Mouse (Mus musculus) neural tube, embryonic 13.5 days (tissue): ENCODE results near the gene Slc25a35. TPM values are rescaled to one million over a fixed set of nuclear protein-coding genes. Genes with fewer than 3 reads are reported as not detected.
"Not testable (repeated sequence)": the region's sequence is repeated elsewhere in the genome, so short reads cannot be mapped to it uniquely, and the experiment has no call there.

Experiments used
- ATAC-seq: fragments of 200-750 bp; cut with Nextera tagmentation; 2 replicates; pipeline ENCODE4 v1.8.0; 2017; ENCODE audit warnings: low read depth, mild to moderate bottlenecking, moderate TSS enrichment, moderate library complexity
- H3K27ac ChIP-seq: fragments of 300-500 bp; sonication (generic); replicated peaks from 2 replicates; pipeline ENCODE4 v1.5.1; 2015; ENCODE audit warnings: moderate library complexity, mild to moderate bottlenecking, inconsistent platforms
- H3K27me3 ChIP-seq: fragments of 300-500 bp; sonication (generic); 2 replicates; pipeline ENCODE4 v1.6.1; 2015; ENCODE audit warnings: mild to moderate bottlenecking, inconsistent platforms
- H3K36me3 ChIP-seq: fragments of 300-500 bp; sonication (generic); 2 replicates; pipeline ENCODE4 v1.6.1; 2015; ENCODE audit warnings: mild to moderate bottlenecking, inconsistent platforms
- H3K4me1 ChIP-seq: fragments of 300-500 bp; sonication (generic); replicated peaks from 2 replicates; pipeline ENCODE4 v1.6.1; 2015; ENCODE audit warnings: inconsistent platforms
- H3K4me2 ChIP-seq: fragments of 300-500 bp; sonication (generic); 2 replicates; pipeline ENCODE4 v1.6.1; 2015; ENCODE audit warnings: inconsistent platforms, mild to moderate bottlenecking, moderate library complexity
- H3K4me3 ChIP-seq: fragments of 300-500 bp; sonication (generic); 2 replicates; pipeline ENCODE4 v1.5.1; 2015; ENCODE audit warnings: mild to moderate bottlenecking, inconsistent platforms
- H3K9ac ChIP-seq: fragments of 300-500 bp; sonication (generic); 2 replicates; pipeline ENCODE4 v1.6.1; 2015; ENCODE audit warnings: moderate library complexity, mild to moderate bottlenecking, inconsistent platforms
- H3K9me3 ChIP-seq: fragments of 300-500 bp; sonication (generic); 2 replicates; pipeline ENCODE4 v1.6.1; 2016; ENCODE audit warnings: inconsistent platforms
- WGBS: fragments of 180-500 bp; shearing (Covaris S2); methylation state at CpG from one replicate; pipeline ENCODE4 v1.1.7; 2015; 5-methylcytosine and 5-hydroxymethylcytosine counted together
- microRNA-seq: library from miRNA; unstranded; fragments of <30 nt; microRNA quantifications from one replicate; pipeline ENCODE4, GENCODE M21; 2016
- polyA plus RNA-seq: library from polyadenylated mRNA; unstranded; fragments of >200 nt; fragmentation: Nextera tagmentation; extraction: Ambion mirVana; gene quantifications from 2 replicates; pipeline ENCODE4 v1.2.1, GENCODE M21; 2015

Slc25a35 gene
- polyA plus RNA-seq, 1 experiment from 2014 or later, result 2.0 TPM

DNA sequence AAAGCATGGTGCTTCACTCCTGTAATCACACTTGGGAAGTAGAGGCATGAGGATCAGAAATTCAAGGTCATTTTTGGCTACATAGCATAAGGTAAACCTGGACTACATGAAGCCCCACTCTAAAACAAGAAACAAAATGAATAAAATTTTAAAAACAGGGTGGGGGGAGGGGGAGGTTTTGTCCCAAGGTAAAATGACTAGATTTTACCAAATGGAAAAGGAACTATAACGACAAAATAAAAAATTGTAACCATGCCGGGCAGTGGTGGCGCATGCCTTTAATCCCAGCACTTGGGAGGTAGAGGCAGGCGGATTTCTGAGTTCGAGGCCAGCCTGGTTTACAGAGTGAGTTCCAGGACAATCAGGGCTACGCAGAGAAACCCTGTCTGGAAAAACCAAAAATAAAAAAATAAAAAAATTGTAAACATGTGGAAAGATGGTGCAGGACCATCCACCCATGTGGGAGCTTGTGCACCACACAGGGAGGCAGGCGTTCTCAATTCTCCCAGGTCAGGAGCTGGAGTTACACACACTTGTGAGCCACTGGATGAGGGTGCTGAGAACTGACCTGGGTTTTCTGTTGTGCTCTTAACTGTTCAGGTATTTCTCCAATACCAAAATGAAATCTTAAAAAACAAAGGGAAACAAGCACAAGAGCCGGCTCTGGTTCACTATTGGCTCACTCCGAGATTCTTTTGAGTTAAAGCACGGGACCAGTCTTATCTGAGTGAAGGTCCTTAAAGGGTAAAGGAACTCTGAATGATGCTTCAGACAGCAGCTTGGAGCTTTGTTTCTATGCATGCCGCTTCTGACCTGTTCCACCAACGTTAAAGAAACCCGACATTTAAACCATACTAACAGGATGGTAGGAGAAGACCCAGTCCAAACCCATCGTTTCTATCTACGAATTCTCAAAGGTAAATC lies 42.7 kb downstream of the Slc25a35 start:
- Histone ChIP-seq H3K36me3 (no peaks in the 10 kb centered on the region), H3K4me1 (peaks cover 28% of the 10 kb centered on the region), H3K27me3 (no peaks in the 10 kb centered on the region), H3K27ac (no peak overlapping the region; the same call in 1 of the 2 replicates), H3K9me3 (no peaks in the 10 kb centered on the region), H3K9ac (no peak overlapping the region), H3K4me3 (no peak overlapping the region), H3K4me2 (peak overlapping the region; percentile 86)
- ATAC-seq, result no peak
- 91% methylated on average over 15 of the region's 15 CpGs for WGBS

DNA sequence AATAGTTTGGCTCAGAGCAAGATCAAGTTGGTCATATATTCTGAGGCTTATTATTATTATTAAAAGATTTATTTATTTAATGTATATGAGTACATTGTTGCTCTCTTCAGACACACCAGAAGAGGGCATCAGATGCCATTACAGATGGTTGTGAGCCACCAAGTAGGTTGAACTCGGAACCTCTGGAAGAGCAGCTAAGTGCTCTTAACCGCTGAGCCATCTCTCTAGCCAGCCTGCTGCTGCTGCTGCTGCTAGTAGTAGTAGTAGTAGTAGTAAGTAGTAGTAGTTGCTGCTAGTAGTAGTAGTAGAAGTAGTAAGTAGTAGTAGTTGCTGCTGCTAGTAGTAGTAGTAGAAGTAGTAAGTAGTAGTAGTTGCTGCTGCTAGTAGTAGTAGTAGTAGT lies 43.5 kb downstream of the Slc25a35 start:
- Histone ChIP-seq H3K27ac (peak overlapping the region; percentile 92), H3K4me1 (peaks cover 29% of the 10 kb centered on the region), H3K4me2 (peak overlapping the region; percentile 86), H3K4me3 (peak overlapping the region; percentile 54), H3K9ac (peak overlapping the region; percentile 84)
- H3K27me3 ChIP-seq, ATAC-seq, H3K36me3 ChIP-seq, H3K9me3 ChIP-seq: not testable (repeated sequence)
- WGBS, result 75% methylated on average over 2 of the region's 2 CpGs

GRCm38 (mm10) chr11:69012071-69012601 lies 44.2 kb downstream of the Slc25a35 start:
- Histone ChIP-seq H3K4me1 (peaks cover 34% of the 10 kb centered on the region), H3K9me3 (no peaks in the 10 kb centered on the region), H3K9ac (peak overlapping the region; percentile 84), H3K4me2 (peak overlapping the region; percentile 86), H3K36me3 (no peaks in the 10 kb centered on the region), H3K27ac (peak overlapping the region; percentile 92), H3K27me3 (no peaks in the 10 kb centered on the region), H3K4me3 (peak overlapping the region; percentile 54)
- 2% methylated on average over 18 of the region's 18 CpGs for WGBS
- peak; percentile 59 for ATAC-seq

DNA sequence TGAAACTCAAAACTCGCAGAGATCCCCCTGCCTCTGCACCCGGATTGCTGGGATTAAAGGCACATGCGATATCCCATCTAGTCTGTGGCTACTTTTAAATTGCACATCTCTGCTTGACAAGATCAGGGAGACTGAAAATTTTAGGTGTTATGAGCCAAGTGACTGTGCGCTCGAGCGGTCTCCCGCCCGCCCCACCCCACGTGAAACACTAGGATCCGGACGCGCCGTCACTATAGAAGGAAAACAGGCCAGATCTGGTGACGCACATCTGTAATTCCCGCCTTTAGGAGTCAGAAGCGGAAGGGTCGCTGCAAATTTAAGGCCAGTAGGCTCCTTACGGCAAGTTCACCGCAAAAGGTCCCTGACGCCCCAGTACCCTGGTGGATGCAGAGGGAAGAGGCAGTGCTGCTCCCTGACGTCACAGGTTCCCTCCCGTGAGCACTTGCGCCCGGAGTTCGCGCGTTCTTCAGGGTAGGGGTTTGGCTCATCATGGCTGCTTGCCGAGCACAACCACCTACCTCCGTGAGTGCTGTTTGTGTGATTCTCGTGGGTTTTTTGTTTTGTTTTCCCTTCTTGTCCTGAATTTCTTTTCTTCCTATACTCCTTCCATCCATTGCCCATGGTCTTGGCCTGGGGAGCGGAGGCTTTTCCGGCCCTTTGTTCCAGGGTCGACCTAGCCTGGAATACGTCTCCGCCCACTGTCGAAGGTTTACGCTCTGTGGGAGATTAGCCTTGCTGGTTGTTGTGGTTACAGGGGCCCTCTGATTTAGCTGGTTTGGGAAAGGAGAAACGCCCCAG lies 47.9 kb downstream of the Slc25a35 start, which contains the start of gene Ctc1:
Gene Ctc1 (plus strand): TSS at position 268 of the 798 bp plus-strand sequence.
- Histone ChIP-seq H3K27me3 (no peaks in the 10 kb centered on the region), H3K4me3 (peak within 1 kb of the TSS; percentile 71), H3K9me3 (no peaks in the 10 kb centered on the region), H3K36me3 (0 out of 2 replicates have a peak, but pooled peaks cover under 1% of the 10 kb centered on the region), H3K27ac (peak within 1 kb of the TSS; percentile 88), H3K4me2 (peak within 1 kb of the TSS; percentile 84), H3K9ac (peak within 1 kb of the TSS; percentile 90), H3K4me1 (peaks cover 29% of the 10 kb centered on the region)
- ATAC-seq, result peak; percentile 93
- WGBS, result 4% methylated on average over 38 of the region's 38 CpGs

DNA sequence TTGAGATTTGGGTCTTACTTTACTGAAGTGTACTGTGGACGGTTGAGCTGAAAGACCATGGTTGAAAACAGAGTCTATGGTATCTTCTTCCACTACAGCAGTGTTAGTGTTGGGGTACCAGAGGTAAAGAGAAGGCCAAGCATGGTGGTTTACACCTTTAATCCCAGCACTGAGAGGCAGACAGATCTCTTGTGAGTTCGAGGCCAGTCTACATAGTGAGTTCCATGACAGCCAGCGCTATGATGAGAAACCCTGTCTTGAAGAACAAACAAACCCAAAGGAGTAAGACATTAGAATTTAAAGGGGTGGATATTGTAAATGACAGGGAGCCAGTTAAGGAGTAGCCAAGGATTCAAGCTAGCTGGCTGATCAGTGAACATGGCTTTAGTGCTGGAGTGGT lies 48.8 kb downstream of the Slc25a35 start:
- WGBS, result 70% methylated on average over 3 of the region's 3 CpGs

DNA sequence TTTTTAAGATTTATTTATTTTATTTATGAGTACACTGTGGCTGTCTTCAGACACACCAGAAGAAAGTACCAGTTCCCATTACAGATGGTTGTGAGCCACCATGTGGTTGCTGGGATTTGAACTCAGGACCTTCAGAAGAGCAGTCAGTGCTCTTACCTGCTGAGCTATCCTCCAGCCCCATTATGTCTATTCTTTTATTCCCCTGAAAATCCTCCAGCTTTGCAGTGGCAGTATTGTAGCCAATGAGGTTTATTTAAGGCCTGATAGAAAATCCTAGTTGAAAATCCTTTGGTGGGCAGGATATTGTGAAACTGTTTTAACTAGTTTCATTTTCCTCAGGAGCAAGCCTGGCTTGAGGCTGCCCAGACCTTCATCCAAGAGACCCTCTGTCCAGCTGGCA lies 52.8 kb downstream of the Slc25a35 start:
- ATAC-seq, result no peak
- H3K4me3 ChIP-seq, result no peak overlapping the region
- no peak overlapping the region for H3K27ac ChIP-seq
- peaks cover 49% of the 10 kb centered on the region for H3K36me3 ChIP-seq
- peaks cover 11% of the 10 kb centered on the region for H3K4me1 ChIP-seq
- no peaks in the 10 kb centered on the region for H3K9me3 ChIP-seq
- no peaks in the 10 kb centered on the region for H3K27me3 ChIP-seq
- H3K9ac ChIP-seq, result no peak overlapping the region
- H3K4me2 ChIP-seq, result no peak overlapping the region

More for the DNA sequence above, 48.8 kb downstream of the Slc25a35 start:
- Histone ChIP-seq H3K9ac (peak overlapping the region; percentile 90), H3K36me3 (peaks cover 10% of the 10 kb centered on the region), H3K9me3 (no peaks in the 10 kb centered on the region), H3K27me3 (no peaks in the 10 kb centered on the region), H3K4me3 (peak overlapping the region; percentile 71), H3K4me2 (peak overlapping the region; percentile 84), H3K27ac (peak overlapping the region; percentile 88), H3K4me1 (peaks cover 21% of the 10 kb centered on the region)
- no peak for ATAC-seq

Small RNAs within 50 kb of the gene (microRNA-seq; reads per million reads assigned to microRNA genes)
- 2.2 reads per million, percentile 8 among the genes with 10 or more reads in this experiment for gene Mir3062

Other genes starting within 250 kb of the Slc25a35 start
- gene Ndel1, start 96.3 kb upstream of the Slc25a35 start, polyA plus RNA-seq, result 96.9 and 97.7 TPM in 2 replicates
- not detected in 2 replicates for gene Rnf222, start 79.6 kb upstream of the Slc25a35 start, polyA plus RNA-seq
- gene Rpl26, start 66.5 kb upstream of the Slc25a35 start, polyA plus RNA-seq, result 743 and 760 TPM in 2 replicates
- 0.40 TPM in 1 of 2 replicates, not detected in the other for gene Odf4, start 41.0 kb upstream of the Slc25a35 start, polyA plus RNA-seq
- gene Arhgef15, start 10.7 kb upstream of the Slc25a35 start, polyA plus RNA-seq, result 14.4 and 14.8 TPM in 2 replicates
- gene Rangrf, start 7.1 kb downstream of the Slc25a35 start, polyA plus RNA-seq, result 27.6 and 33.7 TPM in 2 replicates
- 19.1 and 21.9 TPM in 2 replicates for gene Pfas, start 40.3 kb downstream of the Slc25a35 start, polyA plus RNA-seq
- gene Ctc1, start 47.8 kb downstream of the Slc25a35 start, polyA plus RNA-seq, result 49.6 and 52.8 TPM in 2 replicates
- gene Aurkb, start 77.5 kb downstream of the Slc25a35 start, polyA plus RNA-seq, result 22.7 and 33.0 TPM in 2 replicates
- gene Borcs6, start 91.6 kb downstream of the Slc25a35 start, polyA plus RNA-seq, result 14.7 and 16.8 TPM in 2 replicates
- gene Tmem107, start 102.7 kb downstream of the Slc25a35 start, polyA plus RNA-seq, result 28.4 and 29.2 TPM in 2 replicates
- gene Vamp2, start 120.4 kb downstream of the Slc25a35 start, polyA plus RNA-seq, result 268 and 282 TPM in 2 replicates
- gene Per1, start 127.1 kb downstream of the Slc25a35 start, polyA plus RNA-seq, result 8.0 and 8.4 TPM in 2 replicates
- 0.61 TPM in 1 of 2 replicates, not detected in the other for gene Hes7, start 152.3 kb downstream of the Slc25a35 start, polyA plus RNA-seq
- 0.18 and 0.32 TPM in 2 replicates for gene 9130213A22Rik, start 154.5 kb downstream of the Slc25a35 start, polyA plus RNA-seq
- gene Aloxe3, start 157.8 kb downstream of the Slc25a35 start, polyA plus RNA-seq, result 0.59 and 1.2 TPM in 2 replicates
- gene Alox12b, start 188.9 kb downstream of the Slc25a35 start, polyA plus RNA-seq, result 0.22 and 0.23 TPM in 2 replicates
- gene Alox8, start 229.7 kb downstream of the Slc25a35 start, polyA plus RNA-seq, result 0.17 TPM in 1 of 2 replicates, not detected in the other